Mouse (Mus musculus) olfactory bulb, adult 2 months (tissue): ENCODE measurements around the gene Acin1.

ENCODE experiments used
- CTCF ChIP-seq: fragments of 200-500 bp; IDR thresholded peaks from 2 replicates; pipeline ENCODE4 v1.5.1; 2012; ENCODE audit warnings: low read depth, mild to moderate bottlenecking, low read length, moderate library complexity; ENCODE audit not compliant: insufficient read depth
- POLR2A ChIP-seq: fragments of 200-500 bp; IDR thresholded peaks from 2 replicates; pipeline ENCODE4 v1.6.1; 2012; ENCODE audit warnings: mild to moderate bottlenecking, low read depth, low read length, moderate library complexity; ENCODE audit not compliant: insufficient read depth

GRCm38 (mm10) chr14:54715402-54715801, 28.7 kb upstream of the Acin1 start:
- no peak for TF ChIP-seq POLR2A
- TF ChIP-seq CTCF, result no peak
